Mouse (Mus musculus) small intestine, adult 2 months (tissue): ENCODE measurements at regions not wholly inside any gene's neighbourhood (a gene's known extent, or its start where the extent isn't known, plus 50 kb on each side); places are given as distances from the start of the nearest gene placed in this dataset.

Experiments
- CTCF ChIP-seq: fragments of 200-500 bp; IDR thresholded peaks from 2 replicates; pipeline ENCODE4 v1.5.1; 2012; ENCODE audit warnings: low read depth, mild to moderate bottlenecking, control low read depth, inconsistent platforms, low read length, moderate library complexity, mixed read lengths; ENCODE audit not compliant: insufficient replicate concordance, insufficient read length; ENCODE audit errors: extremely low read depth
- POLR2A ChIP-seq: fragments of 200-500 bp; IDR thresholded peaks from 2 replicates; pipeline ENCODE4 v1.6.1; 2012; ENCODE audit warnings: low read depth, mild to moderate bottlenecking, control low read depth, inconsistent platforms, low read length, moderate library complexity

- TF ChIP-seq CTCF (no peak), POLR2A (no peak)
These were observed 1944.6 kb upstream of the Lrrc6 start for GRCm38 (mm10) chr15:68445341-68445740.
